In the genomic region with DNA sequence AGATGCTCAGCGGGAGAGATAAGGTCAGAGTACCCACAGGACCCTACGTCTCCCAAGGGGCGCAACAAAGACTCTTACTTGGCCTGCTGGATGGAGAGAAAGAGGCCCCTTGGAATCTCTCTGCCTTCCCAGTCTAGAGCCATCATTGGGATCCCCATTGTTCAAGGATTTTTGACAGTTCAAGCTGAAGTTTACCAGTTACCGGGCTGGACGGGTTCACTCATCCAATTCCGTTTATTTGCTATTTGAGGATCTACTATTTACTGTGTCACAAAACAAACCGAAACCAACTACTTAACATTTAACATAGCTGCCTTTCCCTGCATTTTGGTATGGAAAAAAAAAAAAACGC, we compare ENCODE assay signal across 8 mouse cellular contexts. TPM values are rescaled to one million over a fixed set of nuclear protein-coding genes. Genes with fewer than 3 reads are reported as not detected.
DNase-seq lines count a peak whose midpoint lies in the region; ATAC-seq and TF ChIP-seq lines count a peak whose summit lies in the region.

No protein-coding gene starts in this region.

- no peaks in the 10 kb centered on the region for H3K9me3 ChIP-seq in limb, embryonic 13.5 days
- H3K9me3 ChIP-seq in stomach, embryonic 15.5 days: no peaks in the 10 kb centered on the region

- H3K4me3 ChIP-seq in testis, adult 2 months (ENCODE audit: control insufficient read depth, low read depth, low read length): peak overlapping the region; percentile 88
- peak overlapping the region; percentile 89 for H3K4me3 ChIP-seq in limb, embryonic 13.5 days
- peak overlapping the region; percentile 72 for H3K4me3 ChIP-seq in stomach, embryonic 15.5 days (replicated peaks)

- TF ChIP-seq CTCF in testis, adult 2 months (IDR thresholded peaks at IDR 0.05; ENCODE audit: control insufficient read depth, insufficient read depth, insufficient replicate concordance, low read depth, low read length): no peak

- peak overlapping the region; percentile 82 for H3K4me2 ChIP-seq in limb, embryonic 13.5 days (replicated peaks)
- peak overlapping the region; percentile 57 for H3K4me2 ChIP-seq in stomach, embryonic 15.5 days

- DNase-seq in embryo, embryonic 11.5 days (ENCODE audit: low read depth, low spot score): peak; percentile 26
- DNase-seq in embryo, embryonic 10.5 days (ENCODE audit: low spot score): no peak
- DNase-seq in testis, postnatal 10 days (ENCODE audit: low spot score): no peak
- no peak for DNase-seq in frontal cortex, postnatal 14 days (ENCODE audit: low spot score in 2 of 2)
- DNase-seq in gastrocnemius, postnatal 4 days (ENCODE audit: low spot score in 2 of 2): no peak

- no peaks in the 10 kb centered on the region for H3K36me3 ChIP-seq in testis, adult 2 months (ENCODE audit: control insufficient read depth, insufficient read depth, low read length)
- no peaks in the 10 kb centered on the region for H3K36me3 ChIP-seq in limb, embryonic 13.5 days
- no peaks in the 10 kb centered on the region for H3K36me3 ChIP-seq in stomach, embryonic 15.5 days

- peak overlapping the region; percentile 54 for H3K27ac ChIP-seq in testis, adult 2 months (ENCODE audit: control insufficient read depth, insufficient read depth, low read depth, low read length)
- H3K27ac ChIP-seq in limb, embryonic 13.5 days: peak overlapping the region; percentile 88
- H3K27ac ChIP-seq in stomach, embryonic 15.5 days: peak overlapping the region; percentile 93

- no peaks in the 10 kb centered on the region for H3K27me3 ChIP-seq in testis, adult 2 months (ENCODE audit: control insufficient read depth, insufficient read depth, low read length)
- no peaks in the 10 kb centered on the region for H3K27me3 ChIP-seq in limb, embryonic 13.5 days
- no peaks in the 10 kb centered on the region for H3K27me3 ChIP-seq in stomach, embryonic 15.5 days (replicated peaks)

- 2% methylated on average over 8 of the region's 8 CpGs for WGBS in limb, embryonic 13.5 days
- WGBS in stomach, embryonic 15.5 days: 2% methylated on average over 8 of the region's 8 CpGs

- H3K9ac ChIP-seq in limb, embryonic 13.5 days: peak overlapping the region; percentile 88
- peak overlapping the region; percentile 40 for H3K9ac ChIP-seq in stomach, embryonic 15.5 days

- ATAC-seq in limb, embryonic 13.5 days (ENCODE audit: low FRiP score, low read depth): no peak
- no peak for ATAC-seq in stomach, embryonic 15.5 days (ENCODE audit: insufficient read depth, low FRiP score, low read depth)

- H3K4me1 ChIP-seq in testis, adult 2 months (ENCODE audit: control insufficient read depth, insufficient read depth, low read length): peaks cover 20% of the 10 kb centered on the region
- peaks cover 22% of the 10 kb centered on the region for H3K4me1 ChIP-seq in limb, embryonic 13.5 days
- peaks cover 4% of the 10 kb centered on the region; the same call in 1 of the 2 replicates for H3K4me1 ChIP-seq in stomach, embryonic 15.5 days

- TF ChIP-seq POLR2A in testis, adult 2 months (IDR thresholded peaks at IDR 0.05; ENCODE audit: control insufficient read depth, low read depth, low read length): no peak

RNA-seq across cellular contexts. Expression of a gene that starts 2.1 kb away (rescaled TPM):
- polyA plus RNA-seq in testis, adult 2 months (2012; rRNA removed): 16.7 and 18.3 TPM in 2 replicates
- 12.8 and 14.4 TPM in 2 replicates for polyA plus RNA-seq in limb, embryonic 13.5 days (2015; fragmentation: Nextera tagmentation; extraction: Ambion mirVana)
- polyA plus RNA-seq in stomach, embryonic 15.5 days (2015; fragmentation: Nextera tagmentation; extraction: Ambion mirVana): 9.4 and 11.1 TPM in 2 replicates
- total RNA-seq in gastrocnemius, postnatal 4 days (2021): 10 to 100 TPM; 23.3 to 24.8 TPM
